Mouse (Mus musculus) spleen, adult 2 months (tissue): Measurements from ENCODE around the gene Sin3b.

Experiments used
- CTCF ChIP-seq: fragments of 200-500 bp; IDR thresholded peaks from 2 replicates; pipeline ENCODE4 v1.5.1; 2011; ENCODE audit warnings: mild to moderate bottlenecking, inconsistent platforms; ENCODE audit not compliant: insufficient read depth, insufficient read length, insufficient replicate concordance; ENCODE audit errors: extremely low read depth
- POLR2A ChIP-seq: fragments of 200-500 bp; IDR thresholded peaks from 2 replicates; pipeline ENCODE4 v1.6.1; 2011; ENCODE audit warnings: low read depth, low read length, inconsistent platforms

GRCm38 (mm10) chr8:72746061-72746460 is 23.0 kb downstream of the Sin3b start:
- TF ChIP-seq CTCF = peak; percentile 58; the same call in 1 of the 2 replicates
- TF ChIP-seq POLR2A = no peak
